Mouse (Mus musculus): ENCODE results near the gene Gm36079.
"Not testable (repeated sequence)": the region's sequence is repeated elsewhere in the genome, so short reads cannot be mapped to it uniquely, and the experiment has no call there.

The Gm36079 gene

DNA sequence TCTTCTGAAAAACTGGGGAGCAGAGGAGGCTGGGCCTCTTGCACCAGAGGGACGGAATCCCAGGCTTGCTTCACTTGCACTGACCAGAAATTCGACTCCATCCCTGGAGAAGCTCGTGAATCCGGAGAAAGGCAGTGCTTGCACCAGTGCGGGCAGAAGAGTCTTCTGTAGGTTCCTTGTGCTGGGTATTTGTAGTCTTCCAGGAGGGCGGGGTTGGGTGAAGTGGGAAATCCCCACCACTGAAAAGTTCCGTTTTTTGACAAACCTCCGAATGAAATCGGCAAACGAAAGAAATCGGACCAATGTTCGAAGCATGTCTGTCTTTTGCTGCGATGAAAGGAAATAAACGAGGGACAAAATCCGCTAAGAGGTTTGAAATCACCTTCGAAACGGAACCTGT is at the start of gene Gm36079:
Gene Gm36079, minus strand, starts transcription at position 101 of the 400 bp plus-strand sequence.
- DNase-seq (ENCODE audit: inconsistent age in 2 of 2, low spot score in 1 of 2) = not testable (repeated sequence)

- DNase-seq (ENCODE audit: inconsistent age in 2 of 2, low spot score in 1 of 2) = not testable (repeated sequence)
Observed at GRCm38 (mm10) chr13:120070878-120071277, 44.1 kb upstream of the Gm36079 start.

DNA sequence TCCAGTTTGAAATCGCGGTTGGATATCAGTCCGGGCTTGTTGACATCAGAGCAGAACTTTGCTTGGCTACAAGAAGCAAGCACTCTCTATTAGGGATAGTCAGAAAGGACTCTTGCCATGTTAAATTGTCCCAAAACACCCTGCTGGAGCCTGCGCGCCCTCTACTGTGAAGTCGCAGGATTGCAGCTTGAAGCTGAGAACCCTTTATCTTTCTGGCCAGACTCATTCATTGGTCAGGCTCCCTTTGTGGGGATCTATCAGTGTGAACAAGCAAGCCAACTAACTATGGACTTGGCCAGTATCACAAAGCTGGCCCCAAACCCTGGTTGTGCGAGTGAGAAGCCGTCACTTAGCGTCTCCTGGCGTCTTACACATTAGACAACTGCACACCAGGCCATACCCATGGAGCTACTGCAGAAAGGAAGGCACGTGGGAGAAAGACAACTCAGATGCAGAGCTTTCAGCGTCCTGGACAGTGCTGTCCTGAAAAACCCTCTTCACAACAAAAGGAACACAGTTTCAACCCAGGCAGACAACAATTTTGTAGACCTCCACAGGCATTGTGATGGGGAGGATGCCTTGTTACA is 43.3 kb upstream of the Gm36079 start:
- not testable (repeated sequence) for DNase-seq (ENCODE audit: inconsistent age in 2 of 2, low spot score in 1 of 2)

DNA sequence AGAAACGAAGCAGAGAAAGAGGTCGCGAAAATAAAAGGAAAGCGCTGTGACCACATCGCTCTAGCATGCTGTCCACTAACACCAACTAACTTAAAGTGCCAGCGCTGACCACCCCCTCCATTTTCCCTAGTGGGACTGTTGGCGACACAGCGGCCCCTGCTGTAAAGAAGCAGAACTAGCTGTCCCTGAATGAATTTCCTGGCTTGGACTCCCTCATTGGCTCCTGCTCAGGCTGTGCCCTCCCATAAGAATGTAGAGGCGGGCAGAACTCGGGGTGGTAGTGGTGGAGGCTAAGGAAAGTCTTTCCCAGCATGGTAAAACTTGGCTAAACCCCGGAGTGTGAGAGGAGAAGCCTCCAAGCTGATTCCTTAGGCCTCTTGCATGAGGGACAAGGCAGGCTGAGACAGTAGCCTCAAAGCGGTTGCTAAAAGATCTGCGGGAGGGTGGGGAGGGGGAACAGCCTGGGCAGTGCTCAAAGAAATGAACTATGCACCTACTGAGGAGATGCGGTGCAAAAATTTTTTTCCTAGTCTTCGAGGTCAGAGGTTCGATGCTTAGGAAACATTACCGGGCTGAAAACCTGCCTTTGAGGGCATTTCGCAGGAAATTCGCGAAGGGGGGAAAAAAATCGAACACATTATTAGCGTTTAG is 36.8 kb upstream of the Gm36079 start:
- not testable (repeated sequence) for DNase-seq (ENCODE audit: inconsistent age in 2 of 2, low spot score in 1 of 2)

- DNase-seq (ENCODE audit: inconsistent age in 2 of 2, low spot score in 1 of 2) = not testable (repeated sequence)
Observed at GRCm38 (mm10) chr13:120062903-120063302, 36.1 kb upstream of the Gm36079 start.

DNA sequence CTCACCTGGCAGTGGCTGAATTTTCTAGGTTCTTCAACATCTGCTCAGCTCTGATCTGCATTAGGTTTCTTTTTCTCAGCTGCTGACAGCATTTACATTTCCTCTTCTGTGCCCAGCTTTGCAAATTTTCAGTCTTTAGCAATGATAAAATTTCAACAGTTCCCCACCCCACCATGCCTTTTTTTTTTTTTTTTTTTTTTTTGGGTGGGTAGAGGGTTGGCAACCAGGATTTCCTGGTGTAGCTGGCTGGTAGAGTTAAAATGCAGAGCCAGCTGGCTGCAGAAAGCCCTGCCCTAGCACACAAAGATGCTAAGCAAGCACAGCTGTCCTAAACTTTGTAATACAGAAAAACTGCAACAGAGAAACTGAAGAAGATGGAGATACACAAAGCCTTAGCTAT is 25.3 kb upstream of the Gm36079 start, which contains the start of gene Gm21188:
Gene Gm21188, minus strand, starts transcription at position 110 of the 400 bp plus-strand sequence.
- DNase-seq (ENCODE audit: inconsistent age in 2 of 2, low spot score in 1 of 2) = not testable (repeated sequence)

GRCm38 (mm10) chr13:120048608-120049007 is 21.8 kb upstream of the Gm36079 start:
- not testable (repeated sequence) for DNase-seq (ENCODE audit: inconsistent age in 2 of 2, low spot score in 1 of 2)

DNA sequence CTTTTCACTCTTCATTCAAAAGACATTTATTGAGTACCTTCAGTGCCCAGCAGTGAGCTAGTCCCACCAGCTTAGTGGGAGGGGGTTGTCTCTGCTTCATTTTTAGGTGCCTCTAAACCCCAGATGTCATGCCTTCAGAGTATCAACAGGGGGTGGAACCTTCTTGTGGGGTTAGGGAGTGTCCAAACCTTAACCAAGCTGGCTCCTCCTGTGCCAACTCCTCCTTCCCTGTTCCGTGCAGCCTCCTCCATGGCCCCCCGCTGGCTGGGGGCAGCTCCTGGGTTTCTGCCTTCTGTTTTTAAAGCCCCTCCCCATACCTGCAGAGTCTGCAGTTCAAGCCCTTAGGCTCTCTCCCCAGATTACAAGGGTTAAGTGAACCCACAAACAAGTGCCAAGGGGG is 21.4 kb upstream of the Gm36079 start:
- not testable (repeated sequence) for DNase-seq (ENCODE audit: inconsistent age in 2 of 2, low spot score in 1 of 2)

DNA sequence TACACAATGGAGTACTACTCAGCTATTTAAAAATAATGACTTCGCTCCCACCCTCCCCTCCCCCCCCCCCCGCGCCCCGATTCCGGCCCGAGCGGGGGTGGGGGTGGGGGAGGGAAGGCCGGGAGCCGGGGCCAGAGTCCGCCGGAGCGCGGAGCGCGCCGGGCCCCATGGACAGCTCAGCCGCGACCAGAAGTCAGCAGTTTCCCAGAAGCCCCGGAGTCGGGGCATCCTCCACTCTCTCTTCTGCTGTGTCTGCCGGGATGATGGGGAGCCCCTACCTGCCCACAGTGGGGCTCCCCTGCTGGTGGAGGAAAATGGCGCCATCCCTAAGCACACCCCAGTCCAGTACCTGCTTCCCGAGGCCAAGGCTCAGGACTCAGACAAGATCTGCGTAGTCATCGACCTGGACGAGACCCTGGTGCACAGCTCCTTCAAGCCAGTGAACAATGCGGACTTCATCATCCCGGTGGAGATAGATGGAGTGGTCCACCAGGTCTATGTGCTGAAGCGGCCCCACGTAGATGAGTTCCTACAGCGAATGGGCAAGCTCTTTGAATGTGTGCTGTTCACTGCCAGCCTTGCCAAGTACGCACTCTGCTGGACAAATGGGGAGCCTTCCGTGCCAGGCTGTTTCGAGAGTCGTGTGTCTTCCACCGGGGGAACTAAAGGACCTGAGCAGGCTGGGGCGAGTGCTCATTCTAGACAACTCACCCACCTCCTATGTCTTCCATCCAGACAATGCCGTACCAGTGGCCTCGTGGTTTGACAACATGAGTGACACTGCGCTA is 19.8 kb upstream of the Gm36079 start:
- peak in 1 of 2 experiments; percentile 13 for DNase-seq (ENCODE audit: inconsistent age in 2 of 2, low spot score in 1 of 2)

GRCm38 (mm10) chr13:120041145-120041544 is 14.3 kb upstream of the Gm36079 start:
- peak; percentile 28 to 76 for DNase-seq (ENCODE audit: inconsistent age in 2 of 2, low spot score in 1 of 2)

DNA sequence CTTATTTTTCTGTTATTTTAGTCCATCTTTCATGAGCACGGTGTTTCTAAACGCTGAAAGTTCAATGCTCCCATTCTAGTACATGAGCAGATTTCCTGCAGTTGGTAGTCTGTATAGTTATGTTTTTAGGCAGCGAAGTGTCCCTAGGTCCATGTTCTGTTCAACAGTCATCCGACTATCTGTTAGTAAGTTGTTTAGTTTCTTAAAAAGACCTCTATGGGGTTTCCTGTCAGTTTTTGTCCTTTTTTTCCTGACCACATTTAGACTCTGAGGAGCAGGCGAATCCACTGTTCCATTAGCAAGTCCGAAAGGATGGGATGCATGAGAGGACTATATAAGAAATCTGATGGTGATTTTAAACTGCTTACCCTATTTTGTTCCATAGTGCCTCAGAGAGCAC is 11.1 kb upstream of the Gm36079 start:
- peak in 1 of 2 experiments; percentile 8 for DNase-seq (ENCODE audit: inconsistent age in 2 of 2, low spot score in 1 of 2)

DNA sequence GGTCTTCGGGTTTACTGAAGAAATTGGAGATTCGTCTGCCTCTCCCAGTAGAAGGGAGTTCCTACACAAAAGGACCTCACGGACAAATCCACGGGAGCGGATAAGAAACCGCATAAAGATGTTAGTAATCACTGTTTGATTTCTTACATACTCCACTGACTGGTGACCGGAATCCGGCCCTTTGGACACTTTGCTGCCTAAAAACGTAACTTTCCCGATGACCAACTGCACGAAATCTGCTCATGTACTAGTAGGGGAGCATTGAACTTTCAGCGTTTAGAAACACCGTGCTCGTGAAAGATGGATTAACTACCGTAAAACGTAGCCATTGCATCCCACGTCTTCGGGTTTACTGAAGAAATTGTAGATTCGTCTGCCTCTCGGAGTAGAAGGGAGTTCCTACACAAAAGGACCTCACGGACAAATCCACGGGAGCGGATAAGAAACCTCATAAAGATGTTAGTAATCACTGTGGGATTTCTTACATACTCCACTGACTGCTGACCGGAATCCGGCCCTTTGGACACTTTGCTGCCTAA is 9.8 kb upstream of the Gm36079 start:
- peak in 1 of 2 experiments; percentile 34 for DNase-seq (ENCODE audit: inconsistent age in 2 of 2, low spot score in 1 of 2)

DNA sequence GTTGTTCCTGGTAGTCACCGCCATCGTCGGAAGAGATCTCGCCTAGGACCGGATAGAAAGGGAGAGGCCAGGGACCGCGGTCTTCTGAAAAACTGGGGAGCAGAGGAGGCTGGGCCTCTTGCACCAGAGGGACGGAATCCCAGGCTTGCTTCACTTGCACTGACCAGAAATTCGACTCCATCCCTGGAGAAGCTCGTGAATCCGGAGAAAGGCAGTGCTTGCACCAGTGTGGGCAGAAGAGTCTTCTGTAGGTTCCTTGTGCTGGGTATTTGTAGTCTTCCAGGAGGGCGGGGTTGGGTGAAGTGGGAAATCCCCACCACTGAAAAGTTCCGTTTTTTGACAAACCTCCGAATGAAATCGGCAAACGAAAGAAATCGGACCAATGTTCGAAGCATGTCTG is 8.3 kb upstream of the Gm36079 start:
- DNase-seq (ENCODE audit: inconsistent age in 2 of 2, low spot score in 1 of 2) = peak in 1 of 2 experiments; percentile 26

GRCm38 (mm10) chr13:120034637-120035036 is 7.8 kb upstream of the Gm36079 start:
- peak in 1 of 2 experiments; percentile 4 for DNase-seq (ENCODE audit: inconsistent age in 2 of 2, low spot score in 1 of 2)

- DNase-seq (ENCODE audit: inconsistent age in 2 of 2, low spot score in 1 of 2) = peak in 1 of 2 experiments; percentile 44
Observed at GRCm38 (mm10) chr13:120033516-120034190, 6.8 kb upstream of the Gm36079 start.

DNA sequence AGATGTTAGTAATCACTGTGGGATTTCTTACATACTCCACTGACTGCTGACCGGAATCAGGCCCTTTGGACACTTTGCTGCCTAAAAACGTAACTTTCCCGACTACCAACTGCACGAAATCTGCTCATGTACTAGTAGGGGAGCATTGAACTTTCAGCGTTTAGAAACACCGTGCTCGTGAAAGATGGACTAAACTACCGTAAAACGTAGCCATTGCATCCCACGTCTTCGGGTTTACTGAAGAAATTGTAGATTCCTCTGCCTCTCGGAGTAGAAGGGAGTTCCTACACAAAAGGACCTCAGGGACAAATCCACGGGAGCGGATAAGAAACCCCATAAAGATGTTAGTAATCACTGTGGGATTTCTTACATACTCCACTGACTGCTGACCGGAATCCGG is 4.9 kb upstream of the Gm36079 start:
- peak in 1 of 2 experiments; percentile 64 for DNase-seq (ENCODE audit: inconsistent age in 2 of 2, low spot score in 1 of 2)

GRCm38 (mm10) chr13:120027368-120027767 is 557 bp upstream of the Gm36079 start:
- peak in 1 of 2 experiments; percentile 44 for DNase-seq (ENCODE audit: inconsistent age in 2 of 2, low spot score in 1 of 2)

DNA sequence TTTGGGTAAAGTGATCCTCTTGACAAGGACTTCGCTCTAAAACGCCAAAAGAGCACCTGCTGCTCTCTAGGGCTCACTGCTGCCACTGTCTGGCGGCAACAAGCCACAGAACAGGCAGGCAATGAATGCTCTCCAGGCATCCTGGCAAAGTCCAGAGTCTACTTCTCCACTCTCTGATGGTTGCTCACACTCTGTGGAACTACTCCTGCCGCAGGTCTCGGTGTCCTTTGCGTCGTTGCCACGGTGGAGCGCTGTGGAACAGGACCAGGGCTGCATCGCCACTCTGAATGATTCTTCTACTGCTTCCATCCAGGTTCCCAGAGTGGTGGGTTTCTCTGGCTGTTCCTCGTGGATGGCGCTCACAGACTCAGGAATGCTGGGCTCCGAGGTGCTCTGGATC is 438 bp downstream of the Gm36079 start:
- peak in 1 of 2 experiments; percentile 16 for DNase-seq (ENCODE audit: inconsistent age in 2 of 2, low spot score in 1 of 2)

DNA sequence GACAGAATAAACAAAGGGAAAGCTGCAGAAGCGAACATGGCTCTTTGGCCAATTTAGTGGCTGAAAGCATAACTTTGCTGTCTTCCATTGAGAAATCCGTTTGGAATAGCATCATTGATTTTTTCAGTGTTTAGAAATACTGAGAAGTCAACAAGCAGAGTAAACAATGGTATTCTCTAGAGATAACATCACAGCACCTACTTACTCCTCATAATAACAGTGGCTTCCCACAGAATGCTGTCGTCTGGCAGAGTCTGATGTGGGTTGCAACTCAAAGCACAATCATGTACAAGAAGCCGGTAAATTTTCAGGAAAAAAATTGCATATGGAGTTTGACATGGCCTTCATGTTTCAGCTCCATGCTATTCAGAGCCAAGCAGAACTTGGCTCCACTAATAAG is 1.2 kb downstream of the Gm36079 start:
- DNase-seq (ENCODE audit: inconsistent age in 2 of 2, low spot score in 1 of 2) = peak in 1 of 2 experiments; percentile 47

DNA sequence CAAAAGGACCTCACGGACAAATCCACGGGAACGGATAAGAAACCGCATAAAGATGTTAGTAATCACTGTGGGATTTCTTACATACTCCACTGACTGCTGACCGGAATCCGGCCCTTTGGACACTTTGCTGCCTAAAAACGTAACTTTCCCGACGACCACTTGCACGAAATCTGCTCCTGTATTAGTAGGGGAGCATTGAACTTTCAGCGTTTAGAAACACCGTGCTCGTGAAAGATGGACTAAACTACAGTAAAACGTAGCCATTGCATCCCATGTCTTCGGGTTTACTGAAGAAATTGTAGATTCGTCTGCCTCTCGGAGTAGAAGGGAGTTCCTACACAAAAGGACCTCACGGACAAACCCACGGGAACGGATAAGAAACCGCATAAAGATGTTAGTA is 1.8 kb downstream of the Gm36079 start:
- DNase-seq (ENCODE audit: inconsistent age in 2 of 2, low spot score in 1 of 2) = not testable (repeated sequence)

- DNase-seq (ENCODE audit: inconsistent age in 2 of 2, low spot score in 1 of 2) = not testable (repeated sequence)
Observed at GRCm38 (mm10) chr13:120024581-120024980, 2.2 kb downstream of the Gm36079 start.

All from adrenal gland, adult (tissue).